Mouse (Mus musculus) thymus, adult 2 months (tissue): Measurements from ENCODE around the gene Txk.

ENCODE experiments used
- CTCF ChIP-seq: fragments of 200-500 bp; IDR thresholded peaks from 2 replicates; pipeline ENCODE4 v1.5.1; 2012; ENCODE audit warnings: mild to moderate bottlenecking, control low read depth, low read length, moderate library complexity, borderline replicate concordance; ENCODE audit not compliant: control insufficient read depth, poor library complexity, insufficient read depth; ENCODE audit errors: extremely low read depth
- POLR2A ChIP-seq: fragments of 200-500 bp; IDR thresholded peaks from 2 replicates; pipeline ENCODE4 v1.6.1; 2012; ENCODE audit warnings: mild to moderate bottlenecking, low read length, control low read depth, moderate library complexity; ENCODE audit not compliant: control insufficient read depth, poor library complexity, insufficient read depth; ENCODE audit errors: extremely low read depth

DNA sequence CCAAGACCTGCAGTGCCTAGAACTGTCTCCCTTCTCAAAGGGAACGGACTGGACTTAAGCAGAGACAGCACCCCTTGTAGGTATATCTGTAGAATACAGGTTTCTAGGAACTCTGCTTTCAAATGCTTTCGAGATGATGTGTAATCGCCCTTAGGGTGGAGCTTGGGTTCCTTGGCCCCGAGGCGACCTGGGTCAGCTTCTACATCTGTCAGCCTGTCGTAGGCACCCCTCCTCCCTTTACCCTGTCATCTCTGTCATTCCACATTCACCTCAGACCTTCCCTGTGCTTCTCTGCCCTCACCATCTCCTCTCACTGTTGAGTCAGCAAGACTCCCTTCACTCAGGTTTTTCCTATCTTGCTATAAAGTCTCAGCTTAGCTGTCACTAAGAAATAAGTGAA lies 17.3 kb upstream of the Txk start:
- TF ChIP-seq CTCF (no peak), POLR2A (no peak)
